Mouse (Mus musculus): ENCODE results near the gene Gtpbp3. TPM values are rescaled to one million over a fixed set of nuclear protein-coding genes. Genes with fewer than 3 reads are reported as not detected.

Gene Gtpbp3
- total RNA-seq, 2 experiments from 2014 or later, result 19.7 to 22.1 TPM

- intact Hi-C loops (cut with DNase I), result no loop called here
These were observed 19.0 kb upstream of the Gtpbp3 start, which contains the start of gene Dda1 for GRCm38 (mm10) chr8:71468916-71469315. Gene Dda1 (plus strand): TSS chr8:71469199.

GRCm38 (mm10) chr8:71469411-71469810, 18.5 kb upstream of the Gtpbp3 start:
- peak; percentile 43 to 69 for DNase-seq
- intact Hi-C loops (cut with DNase I), result no loop called here

More at GRCm38 (mm10) chr8:71468916-71469315, 19.0 kb upstream of the Gtpbp3 start, which contains the start of gene Dda1:
- peak; percentile 97 to 98 for DNase-seq

GRCm38 (mm10) chr8:71470146-71470912, 17.6 kb upstream of the Gtpbp3 start:
- intact Hi-C loops (cut with DNase I), result no loop called here
- DNase-seq, result no peak

GRCm38 (mm10) chr8:71470913-71471255, 17.0 kb upstream of the Gtpbp3 start:
- intact Hi-C loops (cut with DNase I), result no loop called here
- no peak for DNase-seq

- intact Hi-C loops (cut with DNase I), result no loop called here
- no peak for DNase-seq
These were observed 16.0 kb upstream of the Gtpbp3 start for GRCm38 (mm10) chr8:71471861-71472260.

GRCm38 (mm10) chr8:71472601-71473386, 15.1 kb upstream of the Gtpbp3 start:
- intact Hi-C loops (cut with DNase I), result no loop called here
- no peak for DNase-seq

- no peak for DNase-seq
- intact Hi-C loops (cut with DNase I), result no loop called here
These were observed 13.6 kb upstream of the Gtpbp3 start for GRCm38 (mm10) chr8:71474344-71474743.

- intact Hi-C loops (cut with DNase I), result no loop called here
These were observed 12.9 kb upstream of the Gtpbp3 start for GRCm38 (mm10) chr8:71474785-71475701.

GRCm38 (mm10) chr8:71475702-71476075, 12.2 kb upstream of the Gtpbp3 start:
- intact Hi-C loops (cut with DNase I), result no loop called here
- no peak for DNase-seq

More at GRCm38 (mm10) chr8:71474785-71475701, 12.9 kb upstream of the Gtpbp3 start:
- DNase-seq, result no peak

- intact Hi-C loops (cut with DNase I), result no loop called here
- DNase-seq, result peak; percentile 86 to 91
These were observed 11.6 kb upstream of the Gtpbp3 start for GRCm38 (mm10) chr8:71476099-71476940.

GRCm38 (mm10) chr8:71477196-71477845, 10.6 kb upstream of the Gtpbp3 start:
- DNase-seq, result peak in 1 of 2 experiments; percentile 41
- intact Hi-C loops (cut with DNase I), result no loop called here

- intact Hi-C loops (cut with DNase I), result no loop called here
- DNase-seq, result no peak
These were observed 9.0 kb upstream of the Gtpbp3 start for GRCm38 (mm10) chr8:71478943-71479342.

GRCm38 (mm10) chr8:71483932-71484331, 4.0 kb upstream of the Gtpbp3 start:
- intact Hi-C loops (cut with DNase I), result no loop called here
- DNase-seq, result peak; percentile 56 to 64

- intact Hi-C loops (cut with DNase I), result loop anchor here (5.0 kb wide), 1 partner anchor 38 kb away; no protein-coding TSS in a partner anchor
- no peak for DNase-seq
These were observed 3.2 kb upstream of the Gtpbp3 start for GRCm38 (mm10) chr8:71484736-71485135.

GRCm38 (mm10) chr8:71485142-71486135, 2.5 kb upstream of the Gtpbp3 start, which contains the start of gene Ano8:
Gene Ano8 (minus strand): TSS chr8:71485963.
- intact Hi-C loops (cut with DNase I), result loop anchor here (5.0 kb wide), 1 partner anchor 37 kb away; no protein-coding TSS in a partner anchor
- peak; percentile 90 to 91 for DNase-seq

- intact Hi-C loops (cut with DNase I), result loop anchor here (5.0 kb wide), 1 partner anchor 36 kb away; no protein-coding TSS in a partner anchor
- DNase-seq, result no peak
These were observed 1.8 kb upstream of the Gtpbp3 start for GRCm38 (mm10) chr8:71486136-71486529.

- peak; percentile 95 to 96 for DNase-seq
- intact Hi-C loops (cut with DNase I), result loop anchor here (5.0 kb wide), 1 partner anchor 34 kb away; no protein-coding TSS in a partner anchor
These were observed 551 bp downstream of the Gtpbp3 start for GRCm38 (mm10) chr8:71488454-71488853.

- intact Hi-C loops (cut with DNase I), result loop anchor here (1.0 to 2.0 kb wide), 2 partner anchors 22 to 54 kb away; no protein-coding TSS in a partner anchor
- DNase-seq, result peak; percentile 91 to 92
These were observed 7.1 kb downstream of the Gtpbp3 start for GRCm38 (mm10) chr8:71495039-71495438.

Measured in heart, postnatal 10 days (tissue).